Mouse (Mus musculus): ENCODE data around the gene Gmeb2.
A peak's percentile ranks its signal among the peaks of the same experiment; 100 is the strongest.

Gene Gmeb2

DNA sequence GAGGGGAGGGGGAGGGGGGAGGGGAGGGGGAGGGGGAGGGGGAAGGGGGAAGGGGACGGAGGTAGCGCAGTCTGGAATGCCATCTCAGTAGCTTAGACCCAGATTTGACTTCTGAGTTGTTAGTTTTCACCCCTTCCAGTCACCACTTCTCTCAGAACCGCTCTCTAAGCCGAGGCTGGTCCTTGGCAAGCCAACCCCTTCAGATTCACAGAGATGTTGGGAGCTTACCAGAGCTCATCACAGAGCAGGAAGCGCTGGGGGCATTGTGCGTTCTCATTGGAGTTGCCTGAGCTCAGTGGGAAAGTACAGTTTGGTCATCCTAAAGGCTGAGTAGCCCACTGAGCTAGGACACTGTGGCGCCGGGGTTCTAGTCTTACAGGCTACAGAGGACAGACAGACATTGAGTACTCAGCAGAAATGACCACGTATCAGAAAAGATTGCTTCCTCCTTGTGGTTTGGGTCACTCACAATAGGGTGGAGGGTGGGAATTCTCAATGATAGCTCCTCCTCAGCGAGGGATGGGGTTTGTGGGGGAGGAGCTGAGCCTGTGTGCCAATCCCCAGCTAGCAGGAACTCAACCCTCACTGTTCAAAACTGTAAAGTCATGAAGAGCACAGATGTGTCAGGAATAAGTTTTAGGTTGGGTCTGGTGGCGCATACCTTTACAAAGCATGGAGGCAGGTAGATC is 44.0 kb downstream of the Gmeb2 start:
- Histone ChIP-seq H3K36me3 (ENCODE audit: control insufficient read depth, insufficient read depth, low read length, poor library complexity, severe bottlenecking) (no peaks in the 10 kb centered on the region; the same call in 1 of the 2 replicates), H3K27me3 (ENCODE audit: control insufficient read depth, insufficient read depth, low read length, poor library complexity, severe bottlenecking) (no peaks in the 10 kb centered on the region)
- peak; percentile 52 for DNase-seq (ENCODE audit: low read depth, low spot score)

GRCm38 (mm10) chr2:181242314-181242665 is 45.5 kb downstream of the Gmeb2 start:
- DNase-seq (ENCODE audit: low read depth, low spot score): no peak

DNA sequence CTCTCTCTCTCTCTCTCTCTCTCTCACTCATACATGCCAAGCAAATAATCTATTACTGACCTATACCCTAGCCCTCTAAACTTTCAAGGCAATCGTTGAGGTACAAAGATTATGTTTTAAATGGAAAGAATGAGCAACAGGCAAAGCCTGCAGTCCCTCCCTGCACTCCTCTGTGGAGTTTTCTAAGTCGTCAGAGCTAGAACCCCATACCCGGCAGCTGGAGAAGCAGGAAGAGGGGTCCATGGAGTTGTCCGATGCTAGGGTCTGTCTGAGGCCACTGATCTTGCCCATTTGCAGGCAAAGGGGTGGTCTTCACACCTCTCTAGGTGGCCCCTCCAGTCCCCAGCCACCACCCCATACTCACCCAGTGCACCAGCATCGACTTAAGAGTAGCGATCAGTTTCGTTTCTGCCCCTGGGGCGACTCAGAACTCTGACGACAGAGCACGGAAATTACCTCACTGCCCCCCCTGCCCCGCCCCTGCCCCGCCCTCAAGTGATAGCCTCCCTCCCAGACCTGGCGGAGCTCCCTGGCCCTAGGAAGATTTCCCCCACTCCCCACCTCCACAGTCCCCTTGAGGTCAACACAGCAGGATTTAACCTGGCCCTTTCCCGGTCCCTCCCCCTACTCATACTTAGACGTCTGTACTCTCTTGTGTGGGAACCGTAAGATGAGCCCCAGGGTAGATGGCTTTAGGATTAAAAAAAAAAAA is 46.1 kb downstream of the Gmeb2 start, which contains the start of gene Helz2:
Gene Helz2 (minus strand): TSS at position 426 of the 712 bp plus-strand sequence.
- DNase-seq (ENCODE audit: low read depth, low spot score): peak; percentile 88
- H3K36me3 ChIP-seq (ENCODE audit: control insufficient read depth, insufficient read depth, low read length, poor library complexity, severe bottlenecking): peaks cover 9% of the 10 kb centered on the region
- H3K27me3 ChIP-seq (ENCODE audit: control insufficient read depth, insufficient read depth, low read length, poor library complexity, severe bottlenecking): no peaks in the 10 kb centered on the region

More at GRCm38 (mm10) chr2:181242314-181242665, 45.5 kb downstream of the Gmeb2 start:
- H3K36me3 ChIP-seq (ENCODE audit: control insufficient read depth, insufficient read depth, low read length, poor library complexity, severe bottlenecking): peaks cover 9% of the 10 kb centered on the region
- H3K27me3 ChIP-seq (ENCODE audit: control insufficient read depth, insufficient read depth, low read length, poor library complexity, severe bottlenecking): no peaks in the 10 kb centered on the region

GRCm38 (mm10) chr2:181240806-181241440 is 46.9 kb downstream of the Gmeb2 start:
- no peaks in the 10 kb centered on the region for H3K27me3 ChIP-seq (ENCODE audit: control insufficient read depth, insufficient read depth, low read length, poor library complexity, severe bottlenecking)
- no peak for DNase-seq (ENCODE audit: low read depth, low spot score)
- H3K36me3 ChIP-seq (ENCODE audit: control insufficient read depth, insufficient read depth, low read length, poor library complexity, severe bottlenecking): peaks cover 12% of the 10 kb centered on the region

- Histone ChIP-seq H3K27me3 (ENCODE audit: control insufficient read depth, insufficient read depth, low read length, poor library complexity, severe bottlenecking) (no peaks in the 10 kb centered on the region), H3K36me3 (ENCODE audit: control insufficient read depth, insufficient read depth, low read length, poor library complexity, severe bottlenecking) (peaks cover 21% of the 10 kb centered on the region)
- DNase-seq (ENCODE audit: low read depth, low spot score): peak; percentile 35
These were observed 48.6 kb downstream of the Gmeb2 start for GRCm38 (mm10) chr2:181239261-181239660.

DNA sequence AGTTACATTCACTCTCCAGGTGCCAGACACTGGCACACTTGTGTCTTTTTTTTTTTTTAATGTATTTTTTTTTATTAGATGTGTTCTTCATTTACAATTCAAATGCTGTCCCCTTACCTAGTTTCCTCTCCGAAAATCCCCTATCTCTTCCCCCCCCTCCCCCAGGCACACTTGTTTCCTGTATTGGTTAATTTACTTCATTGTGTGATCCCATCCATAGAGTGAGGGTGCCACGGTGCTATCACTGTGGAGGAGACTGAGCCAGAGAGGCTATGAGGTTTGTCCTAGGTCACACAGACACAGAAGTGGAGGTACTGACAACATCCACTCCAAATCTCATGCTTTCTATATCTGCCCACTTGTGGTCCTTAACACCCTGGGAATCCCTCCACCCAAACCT is 49.0 kb downstream of the Gmeb2 start:
- no peaks in the 10 kb centered on the region for H3K27me3 ChIP-seq (ENCODE audit: control insufficient read depth, insufficient read depth, low read length, poor library complexity, severe bottlenecking)
- H3K36me3 ChIP-seq (ENCODE audit: control insufficient read depth, insufficient read depth, low read length, poor library complexity, severe bottlenecking): peaks cover 25% of the 10 kb centered on the region
- DNase-seq (ENCODE audit: low read depth, low spot score): peak; percentile 65

DNA sequence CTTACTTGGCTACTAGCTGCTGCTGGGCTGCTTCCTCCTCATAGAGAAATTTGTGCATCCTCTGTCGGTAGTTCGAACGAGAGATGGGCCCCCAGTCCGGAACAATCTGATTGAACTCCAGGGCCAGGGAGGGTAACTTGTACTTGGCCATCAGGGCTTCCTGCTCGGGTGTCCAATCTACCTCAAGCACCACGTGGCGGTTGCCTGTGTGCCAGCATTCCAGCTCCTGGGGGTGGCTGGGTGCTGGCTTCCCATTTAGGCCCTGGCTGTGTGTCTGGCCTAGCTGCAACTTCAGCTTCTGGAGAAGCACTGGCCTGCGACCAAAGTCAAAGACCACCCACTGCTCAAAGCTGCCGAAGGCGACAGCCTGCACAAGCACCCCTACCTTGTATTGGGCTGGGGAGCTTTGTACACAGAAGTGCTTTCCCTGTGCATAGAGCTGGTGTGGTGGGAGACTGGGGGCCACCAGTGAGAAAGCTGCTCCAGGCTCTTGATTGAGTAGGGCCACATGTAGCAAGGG is 49.7 kb downstream of the Gmeb2 start:
- Histone ChIP-seq H3K36me3 (ENCODE audit: control insufficient read depth, insufficient read depth, low read length, poor library complexity, severe bottlenecking) (peaks cover 26% of the 10 kb centered on the region), H3K27me3 (ENCODE audit: control insufficient read depth, insufficient read depth, low read length, poor library complexity, severe bottlenecking) (no peaks in the 10 kb centered on the region)
- DNase-seq (ENCODE audit: low read depth, low spot score): no peak

GRCm38 (mm10) chr2:181237251-181238014 is 50.4 kb downstream of the Gmeb2 start:
- Histone ChIP-seq H3K27me3 (ENCODE audit: control insufficient read depth, insufficient read depth, low read length, poor library complexity, severe bottlenecking) (no peaks in the 10 kb centered on the region), H3K36me3 (ENCODE audit: control insufficient read depth, insufficient read depth, low read length, poor library complexity, severe bottlenecking) (peaks cover 27% of the 10 kb centered on the region)
- no peak for DNase-seq (ENCODE audit: low read depth, low spot score)

DNA sequence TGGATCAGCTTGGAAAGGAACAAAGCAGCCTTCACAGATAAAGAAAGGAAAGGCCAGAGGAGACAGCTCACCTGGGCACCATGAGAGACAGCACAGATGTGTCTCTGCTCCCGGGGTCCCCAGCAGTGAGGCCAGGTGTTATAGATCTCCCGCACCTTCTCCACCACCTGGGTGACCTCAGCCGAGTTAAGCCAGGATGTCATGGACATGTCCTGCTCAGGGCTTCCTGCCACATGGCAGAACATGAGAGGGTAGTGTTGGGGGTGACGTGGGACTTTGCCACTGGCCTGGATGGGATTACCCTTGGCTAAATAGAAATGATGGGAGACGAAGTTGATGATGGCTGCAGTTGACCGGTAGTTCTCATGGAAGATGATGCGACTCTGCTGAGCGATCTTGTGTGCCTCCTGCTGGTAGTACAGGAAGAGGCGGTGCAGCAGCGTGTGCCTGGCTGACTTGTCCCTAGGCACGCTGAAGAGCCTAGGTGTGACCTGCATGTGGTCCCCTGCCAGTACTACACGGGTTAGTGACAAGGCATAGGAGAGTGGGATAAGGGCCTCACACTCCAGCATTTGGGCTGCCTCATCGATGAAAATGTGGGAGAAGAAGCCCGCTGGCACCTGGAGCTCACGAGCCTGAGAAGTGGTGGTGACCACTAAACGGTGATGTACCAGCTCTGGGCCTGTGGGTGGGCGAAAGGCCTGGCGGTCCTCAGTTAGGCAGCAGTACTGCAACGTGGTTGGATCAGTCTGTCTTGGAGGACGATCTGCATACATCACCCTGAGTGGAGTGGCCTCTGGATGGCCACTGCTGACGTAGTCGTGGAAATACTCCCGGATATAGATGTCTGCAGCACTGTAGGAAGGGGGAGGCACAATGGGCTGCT is 51.9 kb downstream of the Gmeb2 start:
- H3K27me3 ChIP-seq (ENCODE audit: control insufficient read depth, insufficient read depth, low read length, poor library complexity, severe bottlenecking): no peaks in the 10 kb centered on the region

DNA sequence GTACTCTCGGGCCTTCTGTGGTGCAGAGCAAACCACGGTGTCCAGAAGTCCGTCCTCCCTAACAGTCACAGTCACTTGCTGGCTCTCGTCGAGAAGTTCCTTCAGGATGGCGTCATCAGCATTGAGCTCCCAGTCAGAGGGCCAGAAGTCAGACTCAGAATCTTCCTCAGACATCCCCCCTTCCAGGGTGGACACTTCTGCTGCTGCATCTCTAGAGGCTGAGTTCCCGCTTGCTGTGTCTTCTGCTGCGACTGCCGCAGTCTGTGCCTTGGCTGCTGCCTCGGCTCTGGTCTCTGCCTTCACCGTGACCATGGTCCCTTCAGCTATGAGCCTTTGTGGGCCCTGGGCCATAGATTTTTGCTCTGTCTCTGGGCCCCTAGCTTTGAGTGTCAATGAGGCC is 53.2 kb downstream of the Gmeb2 start:
- H3K36me3 ChIP-seq (ENCODE audit: control insufficient read depth, insufficient read depth, low read length, poor library complexity, severe bottlenecking): peaks cover 46% of the 10 kb centered on the region
- H3K27me3 ChIP-seq (ENCODE audit: control insufficient read depth, insufficient read depth, low read length, poor library complexity, severe bottlenecking): no peaks in the 10 kb centered on the region
- no peak for DNase-seq (ENCODE audit: low read depth, low spot score)

More for the DNA sequence above, 51.9 kb downstream of the Gmeb2 start:
- peaks cover 36% of the 10 kb centered on the region for H3K36me3 ChIP-seq (ENCODE audit: control insufficient read depth, insufficient read depth, low read length, poor library complexity, severe bottlenecking)
- DNase-seq (ENCODE audit: low read depth, low spot score): peak; percentile 33

- no peak for DNase-seq (ENCODE audit: low read depth, low spot score)
- H3K36me3 ChIP-seq (ENCODE audit: control insufficient read depth, insufficient read depth, low read length, poor library complexity, severe bottlenecking): peaks cover 52% of the 10 kb centered on the region
- H3K27me3 ChIP-seq (ENCODE audit: control insufficient read depth, insufficient read depth, low read length, poor library complexity, severe bottlenecking): no peaks in the 10 kb centered on the region
These were observed 54.4 kb downstream of the Gmeb2 start for GRCm38 (mm10) chr2:181233443-181233842.

DNA sequence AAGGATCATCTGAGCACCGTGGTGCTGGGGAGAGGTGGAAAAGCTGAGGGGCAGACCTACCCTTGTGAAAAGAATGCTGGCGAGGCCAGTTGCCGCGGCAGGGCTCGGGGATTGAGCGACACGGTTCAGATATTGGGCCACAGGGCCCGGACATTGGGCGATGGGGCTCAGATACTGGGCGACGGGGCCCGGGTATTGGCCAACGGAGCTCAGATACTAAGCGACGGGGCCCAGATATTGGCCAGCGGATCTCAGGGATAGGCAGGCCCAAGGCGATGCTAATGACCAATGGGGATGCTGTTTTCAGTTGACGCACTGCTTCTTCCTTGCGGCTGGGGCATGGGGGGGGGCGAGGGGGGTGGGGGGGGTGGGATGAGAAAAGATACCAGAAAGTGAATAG is 56.7 kb downstream of the Gmeb2 start:
- H3K27me3 ChIP-seq (ENCODE audit: control insufficient read depth, insufficient read depth, low read length, poor library complexity, severe bottlenecking): no peaks in the 10 kb centered on the region
- H3K36me3 ChIP-seq (ENCODE audit: control insufficient read depth, insufficient read depth, low read length, poor library complexity, severe bottlenecking): peaks cover 46% of the 10 kb centered on the region
- DNase-seq (ENCODE audit: low read depth, low spot score): no peak

DNA sequence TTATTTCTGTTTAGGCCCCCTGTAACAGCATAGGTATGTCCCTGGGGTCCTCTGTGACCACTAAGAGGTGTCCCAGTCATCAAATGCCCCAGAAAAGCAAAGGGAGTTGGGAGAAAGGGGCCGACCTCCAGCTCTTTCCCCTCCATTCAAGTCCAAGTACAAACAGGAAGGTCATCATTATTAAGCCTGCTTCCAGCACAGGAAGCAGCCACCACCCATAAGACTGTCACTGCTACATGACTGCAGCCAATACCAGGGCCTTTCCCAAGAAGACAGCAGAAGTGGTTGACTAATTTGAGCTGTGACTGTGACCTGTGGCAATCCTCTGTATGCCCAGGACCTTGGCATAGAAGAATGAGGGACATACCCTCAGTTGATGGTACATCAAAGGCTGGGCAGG is 59.5 kb downstream of the Gmeb2 start:
- no peak for DNase-seq (ENCODE audit: low read depth, low spot score)

GRCm38 (mm10) chr2:181227122-181227521 is 60.7 kb downstream of the Gmeb2 start:
- Histone ChIP-seq H3K27me3 (ENCODE audit: control insufficient read depth, insufficient read depth, low read length, poor library complexity, severe bottlenecking) (no peaks in the 10 kb centered on the region), H3K36me3 (ENCODE audit: control insufficient read depth, insufficient read depth, low read length, poor library complexity, severe bottlenecking) (peaks cover 32% of the 10 kb centered on the region)
- no peak for DNase-seq (ENCODE audit: low read depth, low spot score)

More for the DNA sequence above, 59.5 kb downstream of the Gmeb2 start:
- Histone ChIP-seq H3K27me3 (ENCODE audit: control insufficient read depth, insufficient read depth, low read length, poor library complexity, severe bottlenecking) (no peaks in the 10 kb centered on the region), H3K36me3 (ENCODE audit: control insufficient read depth, insufficient read depth, low read length, poor library complexity, severe bottlenecking) (peaks cover 35% of the 10 kb centered on the region)

Measured in splenic B cell, adult 2 months (primary cell).